Mouse (Mus musculus) layer of hippocampus, postnatal 10 days (tissue): ENCODE results near the gene Kif21a. TPM values are rescaled to one million over a fixed set of nuclear protein-coding genes. Genes with fewer than 3 reads are reported as not detected.

ENCODE experiments used
- DNase-seq, 2 experiments: peaks; one replicate each; pipeline ENCODE4 v3.0.0; 2021; ENCODE audit warnings: low spot score in 2 of 2
- total RNA-seq, 2 experiments: library from RNA; stranded (reverse); gene quantifications; 2 replicates each; pipeline ENCODE4 v1.2.3; 2021

The Kif21a gene
- total RNA-seq, 2 experiments from 2014 or later, result 74.5 to 75.6 TPM

- DNase-seq, result no peak
Measured at GRCm38 (mm10) chr15:91018861-91019187, 30.9 kb downstream of the Kif21a start.

DNA sequence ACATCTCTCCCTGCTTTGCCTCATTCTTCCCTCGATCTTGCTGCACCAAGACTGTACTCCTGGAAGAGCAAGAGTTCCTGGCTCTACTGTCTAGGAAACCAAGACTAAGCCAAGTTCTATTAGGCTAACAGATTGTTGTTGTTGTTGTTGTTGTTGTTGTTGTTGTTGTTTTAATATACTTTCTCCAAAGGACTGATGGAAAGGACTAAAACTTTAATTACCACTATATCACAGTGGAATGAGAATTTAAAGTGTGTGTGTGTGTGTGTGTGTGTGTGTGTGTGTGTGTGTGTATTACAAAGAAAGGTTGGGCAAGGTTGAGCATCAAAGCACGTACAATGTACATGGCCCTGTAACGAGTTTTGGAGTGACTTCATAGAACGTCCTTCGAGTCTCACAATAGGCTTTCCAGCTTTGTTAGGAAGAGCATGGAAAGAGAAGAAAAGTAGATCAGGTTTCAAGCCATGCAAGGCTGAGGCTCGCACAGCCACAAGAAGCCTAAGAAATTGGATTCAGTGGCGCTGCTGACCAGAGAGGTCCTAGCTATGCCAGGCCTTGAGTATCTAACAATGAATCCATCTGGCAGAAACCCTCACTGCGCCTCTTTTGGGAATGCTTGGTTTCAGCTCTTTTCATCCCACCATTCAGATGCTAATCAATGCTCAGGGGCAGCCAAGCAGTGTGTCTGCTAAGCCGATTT is 31.4 kb downstream of the Kif21a start:
- DNase-seq, result peak; percentile 36 to 54

DNA sequence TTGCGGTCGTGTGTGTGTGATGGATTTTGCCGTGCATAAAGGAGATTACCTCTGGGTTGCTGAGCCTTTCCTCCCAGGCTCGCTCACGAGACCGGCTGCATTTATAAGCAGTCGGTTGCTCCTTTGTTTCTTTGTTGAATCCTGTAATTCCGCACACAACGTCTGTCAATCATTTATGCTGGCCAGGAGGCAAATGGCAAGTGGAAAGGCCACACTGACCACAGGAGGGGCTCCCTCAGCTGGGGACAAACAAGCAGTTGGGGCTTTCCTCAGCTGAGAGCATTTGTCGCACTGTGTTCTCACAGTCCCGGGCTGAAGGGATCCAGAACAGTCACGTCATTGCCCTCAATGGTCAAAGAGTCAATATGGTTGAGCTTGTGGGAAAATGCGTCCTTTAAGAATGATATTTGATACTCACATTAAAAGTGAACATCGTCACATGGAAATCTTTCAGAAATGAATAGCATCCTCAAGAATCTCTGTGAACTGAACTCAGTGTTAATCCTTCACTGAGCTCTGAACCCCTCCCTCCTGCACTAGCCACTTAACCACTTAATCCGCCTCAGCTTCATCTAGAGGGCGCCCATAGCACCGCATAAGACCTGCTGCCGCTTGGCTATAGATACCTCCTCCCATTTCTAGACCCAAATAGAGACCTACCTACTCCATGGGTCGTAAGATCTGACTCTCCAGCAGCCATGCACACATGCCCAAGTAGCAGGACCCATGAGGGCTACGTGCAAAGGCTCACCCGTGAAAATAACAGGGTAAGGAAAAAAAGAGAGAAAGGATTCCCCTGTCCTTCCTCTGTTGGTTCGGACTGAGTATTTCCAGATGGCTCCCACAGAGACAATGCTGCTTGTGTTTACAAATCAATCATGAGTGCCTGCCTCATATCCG is 32.2 kb downstream of the Kif21a start:
- peak; percentile 33 to 52 for DNase-seq

DNA sequence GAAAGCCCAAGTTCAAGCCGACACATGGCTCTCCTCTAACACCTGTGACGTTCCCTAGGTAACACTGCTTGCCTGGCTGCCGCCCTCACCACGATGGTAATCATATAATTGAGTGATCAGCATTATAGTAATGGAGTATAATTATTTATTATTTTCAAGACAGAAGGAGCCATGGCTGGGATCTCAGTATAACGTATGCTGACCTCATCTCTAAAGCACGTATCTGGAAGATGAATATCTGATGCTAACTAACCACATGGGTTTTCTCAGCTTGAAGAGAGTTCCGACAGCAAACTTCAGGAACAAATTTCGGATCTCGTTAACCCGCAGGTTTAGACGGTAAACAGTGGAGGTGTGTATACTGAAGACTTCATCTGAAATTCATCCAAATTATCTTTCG is 33.4 kb downstream of the Kif21a start:
- DNase-seq, result no peak

GRCm38 (mm10) chr15:91012793-91013580 is 36.8 kb downstream of the Kif21a start:
- no peak for DNase-seq

DNA sequence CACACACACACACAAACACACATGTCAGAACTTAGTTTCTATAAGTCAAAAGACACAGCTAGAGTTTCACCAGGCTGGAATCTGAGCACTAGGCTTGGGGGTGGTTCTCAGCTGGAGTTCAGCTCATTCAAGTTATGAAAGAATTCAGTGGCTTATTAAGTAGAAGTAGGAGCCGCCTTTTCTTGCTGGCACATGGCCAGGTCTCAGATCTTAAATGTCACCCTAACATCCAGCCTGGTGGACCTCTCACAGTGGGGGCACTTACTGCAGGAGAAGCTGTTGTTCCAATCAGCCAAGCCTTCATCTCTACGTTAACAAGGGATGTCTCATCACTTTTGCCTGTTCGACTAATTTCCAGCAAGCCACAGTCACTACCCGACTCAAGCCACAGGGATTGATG is 39.5 kb downstream of the Kif21a start:
- no peak for DNase-seq

- no peak for DNase-seq
Measured at GRCm38 (mm10) chr15:91007123-91007830, 42.5 kb downstream of the Kif21a start.

- no peak for DNase-seq
Measured at GRCm38 (mm10) chr15:91004726-91005125, 45.0 kb downstream of the Kif21a start.

DNA sequence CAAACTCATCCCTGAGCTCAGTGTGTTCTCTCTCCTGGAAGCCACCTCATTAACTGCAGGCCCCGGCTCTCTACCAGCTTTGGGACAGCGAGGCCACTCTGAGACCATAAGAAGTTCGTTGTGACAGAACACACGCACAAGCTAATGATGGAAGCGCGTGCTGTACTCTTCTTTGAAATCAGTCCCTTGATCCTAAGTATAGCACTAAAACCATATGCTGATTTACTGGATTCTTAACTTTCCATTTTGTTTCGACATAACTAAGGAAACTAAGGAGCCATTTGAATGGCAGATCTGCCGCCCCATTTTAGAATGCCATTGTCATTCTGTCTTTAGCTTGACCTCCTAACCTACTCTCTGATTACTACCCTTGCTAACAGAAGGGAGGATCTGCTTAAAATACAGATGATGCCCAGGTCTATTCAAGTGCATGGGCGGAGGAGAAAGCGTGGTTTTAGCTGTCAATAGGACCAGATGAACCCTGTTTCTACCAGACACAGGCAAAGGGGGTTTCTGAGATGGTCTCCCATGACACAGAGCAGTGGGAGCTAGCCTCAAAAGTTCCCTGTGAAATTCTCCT is 48.6 kb downstream of the Kif21a start:
- no peak for DNase-seq

- no peak for DNase-seq
Measured at GRCm38 (mm10) chr15:91000280-91001036, 49.3 kb downstream of the Kif21a start.

DNA sequence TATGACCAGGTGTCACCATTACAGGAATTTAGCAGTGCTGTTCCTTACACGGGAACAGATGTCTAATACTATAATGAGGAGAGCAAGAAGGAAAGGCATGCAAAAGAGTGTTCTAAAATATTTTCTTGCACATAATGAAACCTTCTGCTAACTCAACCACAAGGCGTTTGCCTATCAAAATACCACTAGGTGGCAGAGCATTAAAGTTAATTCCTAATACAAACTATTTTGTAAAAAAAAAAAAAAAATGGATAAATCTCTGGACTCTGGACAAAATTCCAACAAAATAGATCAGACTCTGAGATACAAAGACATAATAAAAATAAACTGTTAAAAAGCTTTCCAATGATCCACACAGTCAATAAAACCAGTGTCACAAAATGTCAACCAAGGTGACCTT is 56.9 kb downstream of the Kif21a start:
- no peak for DNase-seq

GRCm38 (mm10) chr15:90992388-90992787 is 57.4 kb downstream of the Kif21a start:
- DNase-seq, result no peak

DNA sequence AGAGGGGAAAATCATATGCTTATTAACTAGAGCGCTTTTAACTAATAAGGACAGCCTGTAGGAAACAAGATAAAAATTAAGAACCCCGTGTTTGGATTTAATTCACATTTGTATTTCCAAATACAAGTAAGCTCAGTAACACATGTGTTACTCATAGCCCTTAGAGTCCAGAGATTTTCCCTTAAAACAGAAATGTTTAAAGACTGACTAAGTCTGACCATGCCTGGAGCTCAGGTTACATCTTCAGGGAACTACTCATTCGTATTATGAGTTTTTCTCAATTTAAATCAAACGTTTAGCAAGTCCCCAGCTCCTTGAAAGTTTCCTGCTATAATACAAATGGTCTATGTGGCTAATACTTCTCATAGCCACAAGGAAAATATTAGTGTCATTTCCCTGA is 57.9 kb downstream of the Kif21a start:
- no peak for DNase-seq

DNA sequence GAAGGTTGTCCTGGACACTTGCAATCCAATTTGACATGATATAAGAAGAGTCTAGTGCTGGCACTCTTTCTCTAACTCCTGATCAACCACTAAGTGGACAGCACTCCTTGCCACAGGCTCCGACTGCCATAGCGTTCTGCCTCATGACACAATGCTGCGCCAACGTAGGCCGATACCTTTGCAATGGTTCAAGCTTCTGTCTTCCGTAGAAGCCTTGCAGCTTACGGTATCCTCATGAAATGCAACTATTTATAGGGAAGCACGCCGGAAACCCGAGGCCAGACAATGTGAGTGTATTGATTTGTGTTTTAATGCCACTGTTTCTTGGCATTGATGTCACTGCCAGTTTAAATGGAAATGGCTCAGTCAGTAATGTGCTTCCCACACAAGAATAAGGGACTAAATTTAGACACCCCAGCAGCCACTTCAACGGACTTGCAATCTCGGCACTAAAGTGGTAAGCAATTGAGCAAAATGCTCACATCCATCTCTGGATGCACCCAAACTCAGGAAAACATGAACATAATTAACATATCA is 62.0 kb downstream of the Kif21a start:
- DNase-seq, result no peak

DNA sequence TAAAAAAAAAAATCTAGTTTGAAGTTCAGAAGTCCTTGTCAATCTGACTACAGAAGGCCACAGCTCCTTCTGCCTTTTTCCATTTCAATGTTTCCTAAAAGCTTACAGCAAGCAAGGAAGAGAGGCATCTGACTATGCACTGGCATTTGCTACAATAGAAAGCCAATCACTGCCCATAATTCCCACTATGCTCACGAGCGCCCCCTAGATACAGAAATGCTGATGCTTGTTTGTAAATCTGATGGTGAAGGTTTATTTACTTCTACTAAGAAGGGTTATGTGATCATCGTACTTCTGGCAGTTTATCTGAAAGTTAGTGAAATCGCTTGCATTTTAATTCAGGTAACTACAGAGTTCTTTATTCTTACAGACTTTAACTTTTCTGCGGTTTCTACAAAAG is 73.8 kb downstream of the Kif21a start:
- no peak for DNase-seq

GRCm38 (mm10) chr15:90971914-90972767 is 77.6 kb downstream of the Kif21a start:
- DNase-seq, result no peak

- DNase-seq, result no peak
Measured at GRCm38 (mm10) chr15:90963320-90963719, 86.4 kb downstream of the Kif21a start.

GRCm38 (mm10) chr15:90962548-90962947 is 87.2 kb downstream of the Kif21a start:
- DNase-seq, result no peak
